Mouse (Mus musculus): Measurements from ENCODE around the gene Insl5. TPM values are rescaled to one million over a fixed set of nuclear protein-coding genes. Genes with fewer than 3 reads are reported as not detected.

Insl5 gene
- total and polyA plus RNA-seq, 2 experiments from 2014 or later = 0.71 TPM; not detected in 1

DNA sequence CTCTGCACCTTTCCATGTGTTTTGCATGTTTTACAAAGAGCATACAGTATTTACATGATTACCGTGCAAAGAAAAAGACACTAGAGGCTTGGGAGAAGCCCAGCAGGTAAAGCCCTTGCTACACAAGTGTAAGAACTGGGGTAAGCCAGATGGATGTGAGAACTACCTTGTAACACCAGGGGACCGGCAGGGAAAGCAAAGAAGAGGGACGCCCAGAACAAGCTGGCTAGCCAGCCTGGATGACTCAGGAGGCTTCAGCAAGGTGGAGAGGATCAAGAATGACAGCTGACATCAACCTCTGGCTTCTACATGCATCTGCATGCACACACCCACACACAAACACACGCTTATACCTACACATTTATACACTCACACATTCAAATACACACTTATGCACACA is 36.6 kb downstream of the Insl5 start:
- H3K4me3 ChIP-seq (ENCODE audit: low read depth, low read length) = no peak overlapping the region
- H3K36me3 ChIP-seq (ENCODE audit: insufficient read depth) = no peaks in the 10 kb centered on the region
- H3K27ac ChIP-seq (ENCODE audit: low read depth, low read length) = no peak overlapping the region
- H3K9me3 ChIP-seq (ENCODE audit: low read length) = no peaks in the 10 kb centered on the region
- no peak for ATAC-seq
- WGBS = 76% methylated on average over 4 of the region's 4 CpGs
- no peak for DNase-seq
- no peak overlapping the region for H3K9ac ChIP-seq
- TF ChIP-seq CTCF (IDR thresholded peaks at IDR 0.05; ENCODE audit: low read depth) = no peak
- H3K4me1 ChIP-seq (ENCODE audit: insufficient read depth) = no peaks in the 10 kb centered on the region
- no peaks in the 10 kb centered on the region for H3K27me3 ChIP-seq (ENCODE audit: insufficient read depth, low read length)
- H3K4me2 ChIP-seq (ENCODE audit: low read depth) = no peak overlapping the region

DNA sequence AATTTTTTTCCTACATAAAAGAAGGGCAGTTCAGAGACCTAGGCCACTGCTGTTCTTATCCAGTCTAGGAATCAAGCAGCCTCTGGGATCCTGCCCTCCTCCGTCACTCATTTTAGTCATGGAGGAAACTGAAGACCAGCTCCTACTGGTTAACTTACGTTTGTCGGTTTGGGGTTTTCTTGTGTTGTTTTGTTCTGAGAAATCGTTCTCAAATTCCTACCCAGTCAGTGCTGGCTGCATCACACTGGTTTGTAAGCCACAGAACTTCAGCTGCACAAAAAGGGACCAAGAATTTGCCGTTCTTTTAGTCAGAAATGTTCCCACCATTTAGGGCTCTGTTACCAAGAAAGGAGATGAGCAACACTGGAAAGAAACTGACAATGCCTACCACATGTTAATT is 37.3 kb downstream of the Insl5 start:
- WGBS = 74% methylated on average over 5 of the region's 5 CpGs
- DNase-seq = no peak
- ATAC-seq = no peak
- no peaks in the 10 kb centered on the region for H3K36me3 ChIP-seq (ENCODE audit: insufficient read depth)
- no peak overlapping the region for H3K27ac ChIP-seq (ENCODE audit: low read depth, low read length)
- H3K9me3 ChIP-seq (ENCODE audit: low read length) = no peaks in the 10 kb centered on the region
- no peaks in the 10 kb centered on the region for H3K4me1 ChIP-seq (ENCODE audit: insufficient read depth)
- no peak for TF ChIP-seq CTCF (IDR thresholded peaks at IDR 0.05; ENCODE audit: low read depth)
- no peak overlapping the region for H3K4me2 ChIP-seq (ENCODE audit: low read depth)
- H3K4me3 ChIP-seq (ENCODE audit: low read depth, low read length) = no peak overlapping the region
- H3K9ac ChIP-seq = no peak overlapping the region
- H3K27me3 ChIP-seq (ENCODE audit: insufficient read depth, low read length) = no peaks in the 10 kb centered on the region

DNA sequence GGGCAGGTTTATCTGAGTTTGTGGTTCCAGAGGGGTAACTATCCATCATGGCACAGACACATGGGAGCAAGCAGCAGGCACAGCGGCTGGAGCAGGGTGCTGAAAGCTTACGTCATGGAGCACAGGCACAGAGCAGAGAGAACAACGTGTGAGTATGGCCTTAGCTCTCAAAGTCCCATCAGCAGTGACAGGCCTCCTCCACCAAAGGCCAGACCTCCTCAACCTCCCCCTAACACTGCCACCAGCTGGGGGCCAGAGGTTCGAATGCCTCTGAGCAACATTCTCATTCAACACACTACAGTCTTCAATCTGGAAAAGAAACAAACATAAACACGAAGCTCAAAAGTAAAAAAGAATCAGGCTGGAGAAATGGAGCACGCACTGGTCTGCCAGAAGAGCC is 38.1 kb downstream of the Insl5 start:
- TF ChIP-seq CTCF (IDR thresholded peaks at IDR 0.05; ENCODE audit: low read depth) = no peak
- no peaks in the 10 kb centered on the region for H3K9me3 ChIP-seq (ENCODE audit: low read length)
- H3K9ac ChIP-seq = no peak overlapping the region
- 74% methylated on average over 6 of the region's 6 CpGs for WGBS
- H3K4me3 ChIP-seq (ENCODE audit: low read depth, low read length) = no peak overlapping the region
- no peak overlapping the region for H3K27ac ChIP-seq (ENCODE audit: low read depth, low read length)
- no peaks in the 10 kb centered on the region for H3K4me1 ChIP-seq (ENCODE audit: insufficient read depth)
- DNase-seq (no peak), ATAC-seq (no peak)
- H3K36me3 ChIP-seq (ENCODE audit: insufficient read depth) = no peaks in the 10 kb centered on the region
- H3K27me3 ChIP-seq (ENCODE audit: insufficient read depth, low read length) = no peaks in the 10 kb centered on the region
- H3K4me2 ChIP-seq (ENCODE audit: low read depth) = no peak overlapping the region

DNA sequence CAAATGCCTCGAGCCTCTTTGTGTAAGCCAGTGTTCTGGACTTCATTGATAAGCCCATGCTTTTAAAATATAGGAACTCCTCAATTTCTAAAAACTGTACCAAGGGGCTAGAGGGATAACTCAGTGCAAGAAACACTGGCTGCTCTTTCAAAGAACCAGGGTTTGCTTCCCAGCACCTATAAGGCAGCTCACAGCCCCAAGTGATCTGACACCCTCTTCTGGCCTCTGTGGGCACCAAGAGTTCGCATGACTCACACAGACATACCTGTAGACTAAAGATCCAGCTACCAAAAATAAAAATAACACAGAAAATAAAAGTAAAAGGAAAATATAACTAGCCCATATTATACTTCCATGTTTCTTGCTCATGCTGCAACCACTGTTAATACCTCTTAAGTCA is 38.9 kb downstream of the Insl5 start:
- Histone ChIP-seq H3K9ac (no peak overlapping the region), H3K27ac (ENCODE audit: low read depth, low read length) (no peak overlapping the region), H3K4me1 (ENCODE audit: insufficient read depth) (no peaks in the 10 kb centered on the region), H3K4me2 (ENCODE audit: low read depth) (no peak overlapping the region), H3K27me3 (ENCODE audit: insufficient read depth, low read length) (no peaks in the 10 kb centered on the region), H3K9me3 (ENCODE audit: low read length) (no peaks in the 10 kb centered on the region), H3K4me3 (ENCODE audit: low read depth, low read length) (no peak overlapping the region), H3K36me3 (ENCODE audit: insufficient read depth) (no peaks in the 10 kb centered on the region)
- WGBS = 61% methylated on average over 2 of the region's 2 CpGs
- ATAC-seq (no peak), DNase-seq (no peak)
- TF ChIP-seq CTCF (IDR thresholded peaks at IDR 0.05; ENCODE audit: low read depth) = no peak

DNA sequence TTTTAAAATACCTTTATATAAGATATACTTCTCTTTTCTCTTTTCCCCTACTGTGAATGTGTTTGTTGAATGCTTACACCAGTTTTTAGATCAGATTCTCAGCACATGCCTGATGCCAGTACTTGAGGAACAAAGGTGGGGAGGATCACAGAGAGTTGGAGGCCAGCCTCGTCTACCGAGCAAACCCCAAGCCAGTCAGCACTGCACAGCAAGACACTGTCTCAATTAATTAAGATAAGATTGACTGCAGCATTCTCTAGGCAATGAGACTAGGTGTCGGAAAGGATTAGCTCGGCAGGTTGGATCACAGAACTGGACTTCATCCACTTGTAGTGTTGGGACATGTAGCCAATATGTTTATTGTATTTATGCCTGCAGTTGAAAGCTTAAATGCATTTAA is 39.3 kb downstream of the Insl5 start:
- 0 out of 2 replicates have a peak, but pooled peaks have one; percentile 29 for ATAC-seq
- TF ChIP-seq CTCF (IDR thresholded peaks at IDR 0.05; ENCODE audit: low read depth) = no peak
- Histone ChIP-seq H3K9ac (no peak overlapping the region), H3K4me2 (ENCODE audit: low read depth) (no peak overlapping the region), H3K4me1 (ENCODE audit: insufficient read depth) (no peaks in the 10 kb centered on the region), H3K9me3 (ENCODE audit: low read length) (no peaks in the 10 kb centered on the region), H3K4me3 (ENCODE audit: low read depth, low read length) (no peak overlapping the region), H3K36me3 (ENCODE audit: insufficient read depth) (no peaks in the 10 kb centered on the region), H3K27ac (ENCODE audit: low read depth, low read length) (no peak overlapping the region), H3K27me3 (ENCODE audit: insufficient read depth, low read length) (no peaks in the 10 kb centered on the region)
- WGBS = 23% methylated on average over 4 of the region's 4 CpGs
- no peak for DNase-seq

DNA sequence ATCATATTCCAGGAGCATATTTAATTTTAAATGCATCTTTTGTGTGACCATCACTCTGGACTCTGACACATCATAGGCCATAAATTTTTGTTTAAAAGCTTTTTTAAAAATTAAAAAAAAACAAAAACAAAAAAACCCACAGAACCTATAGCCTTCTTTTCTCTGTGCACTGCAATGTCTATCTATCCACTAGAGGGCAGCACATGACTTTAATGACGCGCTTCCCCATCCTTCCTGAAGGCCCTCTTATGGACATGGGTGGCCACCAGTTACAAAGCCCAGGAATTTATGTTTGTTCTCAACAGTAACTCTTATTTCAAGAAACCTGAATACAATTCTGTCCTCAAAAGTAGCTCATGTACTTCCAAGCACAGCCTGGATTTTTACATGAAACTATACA is 39.7 kb downstream of the Insl5 start:
- WGBS = 2% methylated on average over 2 of the region's 2 CpGs
- H3K9ac ChIP-seq = no peak overlapping the region
- ATAC-seq = peak; percentile 83
- no peaks in the 10 kb centered on the region for H3K36me3 ChIP-seq (ENCODE audit: insufficient read depth)
- peak; percentile 82 for DNase-seq
- H3K9me3 ChIP-seq (ENCODE audit: low read length) = no peaks in the 10 kb centered on the region
- H3K27me3 ChIP-seq (ENCODE audit: insufficient read depth, low read length) = no peaks in the 10 kb centered on the region
- no peak overlapping the region for H3K27ac ChIP-seq (ENCODE audit: low read depth, low read length)
- H3K4me2 ChIP-seq (ENCODE audit: low read depth) = no peak overlapping the region
- H3K4me1 ChIP-seq (ENCODE audit: insufficient read depth) = no peaks in the 10 kb centered on the region
- H3K4me3 ChIP-seq (ENCODE audit: low read depth, low read length) = no peak overlapping the region
- peak; percentile 91 for TF ChIP-seq CTCF (IDR thresholded peaks at IDR 0.05; ENCODE audit: low read depth)

DNA sequence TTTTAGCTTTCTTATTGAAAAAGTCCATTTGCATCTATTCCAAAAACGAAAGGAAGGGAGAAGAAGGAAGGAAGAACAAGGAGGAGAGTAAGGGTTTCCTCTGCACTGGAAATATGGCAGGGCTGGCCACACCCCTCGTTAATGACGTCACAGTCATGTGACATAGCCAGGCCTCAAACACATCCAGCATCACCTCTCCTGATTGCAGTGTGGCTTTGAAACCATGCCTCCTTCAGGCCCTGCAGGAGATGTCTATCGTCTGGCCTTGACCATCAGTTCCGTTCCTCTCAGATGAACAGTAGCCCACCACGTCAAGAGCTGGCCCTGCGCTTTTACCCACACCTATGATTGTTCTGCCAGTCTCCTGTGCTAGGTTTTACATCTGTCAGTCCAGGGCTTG is 40.5 kb downstream of the Insl5 start:
- H3K4me2 ChIP-seq (ENCODE audit: low read depth) = no peak overlapping the region
- no peaks in the 10 kb centered on the region for H3K9me3 ChIP-seq (ENCODE audit: low read length)
- H3K36me3 ChIP-seq (ENCODE audit: insufficient read depth) = no peaks in the 10 kb centered on the region
- no peak for TF ChIP-seq CTCF (IDR thresholded peaks at IDR 0.05; ENCODE audit: low read depth)
- no peak overlapping the region for H3K27ac ChIP-seq (ENCODE audit: low read depth, low read length)
- WGBS = 82% methylated on average over 7 of the region's 7 CpGs
- no peak overlapping the region for H3K4me3 ChIP-seq (ENCODE audit: low read depth, low read length)
- no peak for DNase-seq
- no peaks in the 10 kb centered on the region for H3K4me1 ChIP-seq (ENCODE audit: insufficient read depth)
- no peak for ATAC-seq
- H3K9ac ChIP-seq = no peak overlapping the region
- no peaks in the 10 kb centered on the region for H3K27me3 ChIP-seq (ENCODE audit: insufficient read depth, low read length)

DNA sequence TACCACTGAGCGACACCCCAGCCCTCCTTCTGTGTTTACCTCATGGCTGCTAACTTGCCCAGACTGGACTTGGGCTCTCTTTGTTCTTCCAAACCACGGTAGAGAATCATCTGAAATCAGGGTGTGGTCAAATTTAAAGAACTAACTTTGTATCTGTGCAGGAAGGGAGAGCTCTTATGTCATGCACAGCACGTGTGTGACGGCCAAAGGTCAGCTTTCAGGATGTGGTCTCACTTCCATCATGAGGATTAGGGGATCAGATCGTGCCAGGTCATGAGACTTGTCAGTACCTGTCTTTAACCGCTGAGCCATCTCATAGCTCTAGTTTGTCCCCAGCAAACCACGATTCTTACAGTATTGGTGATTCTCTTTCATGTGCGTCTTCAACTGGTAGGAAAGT is 44.9 kb downstream of the Insl5 start:
- WGBS = 91% methylated on average over 8 of the region's 8 CpGs
- peaks cover 5% of the 10 kb centered on the region; the same call in 1 of the 2 replicates for H3K27me3 ChIP-seq (ENCODE audit: insufficient read depth, low read length)
- H3K9me3 ChIP-seq (ENCODE audit: low read length) = no peaks in the 10 kb centered on the region
- no peak for TF ChIP-seq CTCF (IDR thresholded peaks at IDR 0.05; ENCODE audit: low read depth)
- no peak overlapping the region for H3K4me2 ChIP-seq (ENCODE audit: low read depth)
- no peak for ATAC-seq
- no peak for DNase-seq
- H3K4me1 ChIP-seq (ENCODE audit: insufficient read depth) = peaks cover 5% of the 10 kb centered on the region; the same call in 1 of the 2 replicates
- H3K27ac ChIP-seq (ENCODE audit: low read depth, low read length) = no peak overlapping the region
- no peak overlapping the region for H3K4me3 ChIP-seq (ENCODE audit: low read depth, low read length)
- no peaks in the 10 kb centered on the region for H3K36me3 ChIP-seq (ENCODE audit: insufficient read depth)
- no peak overlapping the region for H3K9ac ChIP-seq

All from forebrain, postnatal 0 days (tissue).